Mouse (Mus musculus): ENCODE data around the gene Gm20075.
A peak's percentile ranks its signal among the peaks of the same experiment; 100 is the strongest.
"Not testable (repeated sequence)": the region's sequence is repeated elsewhere in the genome, so short reads cannot be mapped to it uniquely, and the experiment has no call there.

Gm20075 gene

DNA sequence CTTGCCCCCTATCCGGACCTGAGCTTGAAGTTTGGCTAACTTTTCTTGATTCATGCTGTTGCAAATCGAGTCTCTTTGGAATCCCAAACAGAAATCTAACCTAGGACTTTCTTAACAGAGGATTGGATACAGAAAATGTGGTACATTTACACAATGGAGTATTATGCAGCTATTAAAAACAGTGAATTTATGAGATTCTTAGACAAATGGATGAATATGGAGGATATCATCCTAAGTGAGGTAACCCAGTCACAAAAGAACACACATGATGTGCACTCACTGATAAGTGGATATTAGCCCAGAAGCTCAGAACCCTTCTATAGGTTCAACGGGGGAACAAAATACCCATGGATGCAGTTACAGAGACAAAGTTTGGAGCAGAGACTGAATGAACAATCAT is at the start of gene Gm20075:
Gene Gm20075, minus strand, starts transcription at position 101 of the 400 bp plus-strand sequence.
- DNase-seq: not testable (repeated sequence)

DNA sequence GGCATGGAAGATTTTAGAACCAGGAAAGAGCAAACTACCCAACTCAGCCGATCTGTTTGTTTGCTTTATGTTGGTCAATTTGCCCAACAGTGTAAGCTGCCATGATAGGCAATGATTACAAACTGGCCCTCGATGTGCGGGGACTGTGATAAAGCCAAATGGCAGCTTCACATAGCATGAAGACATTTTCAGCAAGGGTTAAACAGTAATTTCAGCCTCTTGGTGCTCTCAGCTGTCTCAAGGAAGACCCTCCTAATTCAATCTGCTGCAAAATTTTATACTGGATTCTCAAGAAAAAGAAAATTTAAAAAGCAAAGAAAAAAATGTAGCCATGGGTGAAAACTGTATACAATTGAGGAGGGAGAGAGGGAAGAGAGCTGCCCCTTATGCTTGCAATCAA is 47.9 kb upstream of the Gm20075 start:
- DNase-seq: peak; percentile 54

- no peak for DNase-seq
These were observed 45.5 kb upstream of the Gm20075 start for GRCm38 (mm10) chr13:96126669-96127068.

DNA sequence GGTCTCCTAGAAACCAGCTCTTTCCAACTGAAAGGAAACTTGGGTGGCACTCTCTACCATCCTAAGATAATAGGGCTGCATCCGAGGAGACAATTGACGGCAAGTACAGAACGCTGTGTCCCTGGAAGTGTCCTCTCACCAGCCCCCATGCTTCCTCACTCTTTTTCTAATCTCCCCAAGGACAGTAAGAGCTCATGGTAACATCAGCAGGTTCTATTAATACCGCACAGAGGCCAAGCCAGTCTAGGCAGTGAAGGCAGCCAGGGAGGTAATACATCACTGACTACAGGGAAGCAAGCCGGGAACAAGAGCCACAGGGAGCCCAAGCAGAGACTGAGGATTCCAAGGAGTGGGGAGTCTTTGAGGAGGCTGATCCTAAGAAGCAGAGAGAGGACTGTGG is 43.8 kb upstream of the Gm20075 start:
- no peak for DNase-seq

DNA sequence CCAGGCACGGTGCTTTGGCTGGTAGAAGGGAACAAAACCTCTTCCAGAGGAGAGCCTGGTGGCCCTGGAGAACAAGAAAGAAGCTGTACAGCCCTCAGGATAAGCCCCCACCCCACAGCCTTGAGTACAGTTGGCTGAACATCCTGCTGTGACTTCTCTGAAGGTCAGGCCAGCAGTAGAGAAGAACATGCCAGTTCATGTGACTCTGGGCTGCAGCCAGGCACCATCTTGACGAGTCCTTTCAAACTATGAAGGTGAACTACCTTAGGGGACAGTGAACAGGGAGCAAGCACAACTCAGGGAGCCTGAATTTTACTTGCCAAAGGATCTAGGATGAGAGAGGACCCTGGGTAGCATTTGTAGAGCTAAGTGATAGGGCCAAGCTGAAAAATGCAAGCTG is 31.5 kb upstream of the Gm20075 start:
- peak; percentile 93 for DNase-seq

DNA sequence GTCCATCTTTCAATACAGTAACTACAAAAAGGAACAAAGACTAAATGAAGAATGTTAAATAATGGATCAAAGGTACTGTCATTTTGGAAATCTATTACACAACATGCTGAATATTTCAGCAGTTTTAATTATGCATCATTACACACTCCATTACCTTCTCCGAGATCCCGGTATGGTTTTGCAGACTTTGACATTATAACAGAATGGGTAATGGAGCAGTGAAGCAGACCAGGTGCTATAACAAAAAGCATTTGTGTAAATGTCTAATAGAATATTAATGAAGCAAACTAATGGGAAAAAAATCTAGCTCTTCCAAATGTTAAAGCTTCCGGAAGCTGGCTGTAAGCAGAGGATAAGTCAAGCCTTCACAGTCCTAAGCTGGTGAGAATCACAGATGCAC is 29.6 kb upstream of the Gm20075 start:
- DNase-seq: no peak

DNA sequence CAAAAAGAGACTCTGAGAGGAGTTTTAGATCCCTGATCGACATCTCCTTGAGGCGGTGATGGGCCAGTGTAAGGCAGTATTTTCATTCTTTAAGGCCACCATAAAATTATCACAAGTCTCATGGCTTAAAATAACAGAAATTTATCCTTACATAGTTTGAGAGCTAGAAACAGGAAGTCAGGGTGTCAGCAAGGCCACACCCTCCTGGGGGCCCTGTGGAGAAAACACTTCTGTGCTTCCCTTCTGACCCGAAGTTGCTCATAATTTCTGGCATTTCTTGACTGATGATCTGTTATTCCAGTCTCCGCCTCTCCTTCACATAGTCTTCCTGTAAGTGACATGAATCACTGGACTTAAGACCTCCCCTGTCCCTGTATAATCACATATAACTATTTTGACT is 25.2 kb upstream of the Gm20075 start:
- no peak for DNase-seq

- DNase-seq: no peak
These were observed 9.8 kb upstream of the Gm20075 start for GRCm38 (mm10) chr13:96090929-96091328.

DNA sequence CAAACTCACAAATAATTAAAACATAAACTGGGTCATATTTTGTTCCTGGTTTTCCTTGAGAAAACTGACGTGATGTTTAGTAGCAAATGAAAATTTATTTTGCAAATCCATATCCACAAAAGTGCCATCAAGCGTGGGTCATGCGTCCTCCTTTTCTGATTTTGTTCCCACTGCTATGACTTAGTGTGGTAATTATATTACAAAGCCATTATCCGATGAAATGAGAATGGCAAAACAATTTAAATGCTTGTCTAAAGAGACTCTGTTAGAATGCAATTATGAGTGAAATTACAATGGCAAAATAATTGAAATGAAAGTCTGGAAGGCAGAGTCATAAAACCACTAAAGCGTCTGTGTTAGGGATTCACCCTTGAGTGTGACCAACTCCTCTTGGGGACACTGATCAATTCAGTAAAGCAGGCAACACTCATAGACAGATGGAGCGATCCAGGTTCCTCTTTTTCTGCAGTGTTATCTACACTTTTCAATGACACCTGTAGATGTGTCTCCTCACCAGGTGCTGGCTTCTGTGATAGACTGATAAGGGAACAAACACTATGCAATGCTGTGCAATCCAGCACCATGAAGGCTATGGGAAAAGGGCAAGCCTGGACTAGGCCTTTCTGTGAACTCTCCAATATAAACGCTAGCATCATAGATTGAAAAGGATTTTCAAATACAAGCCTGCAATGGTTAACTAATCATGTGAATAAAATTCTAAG is 4.6 kb upstream of the Gm20075 start:
- no peak for DNase-seq

DNA sequence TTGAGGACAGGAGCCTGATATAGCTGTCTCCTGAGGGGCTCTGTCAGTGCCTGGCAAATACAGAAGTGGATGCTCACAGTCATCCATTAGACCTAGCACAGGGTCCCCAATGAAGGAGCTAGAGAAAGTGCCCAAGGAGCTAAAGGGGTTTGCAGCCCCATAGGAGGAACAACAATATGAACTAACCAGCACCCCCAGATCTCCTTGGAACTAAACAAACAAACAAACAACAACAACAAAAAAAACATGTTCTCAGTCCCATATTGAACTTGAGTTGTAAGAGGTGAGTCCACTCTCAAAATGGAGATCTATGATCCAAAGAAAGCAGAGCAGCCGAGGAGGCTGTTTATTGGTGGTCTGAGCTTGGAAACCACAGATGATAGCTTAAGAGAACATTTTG is 578 bp upstream of the Gm20075 start, which contains the start of gene Gm17190:
Gene Gm17190, plus strand, starts transcription at position 301 of the 400 bp plus-strand sequence.
- not testable (repeated sequence) for DNase-seq

DNA sequence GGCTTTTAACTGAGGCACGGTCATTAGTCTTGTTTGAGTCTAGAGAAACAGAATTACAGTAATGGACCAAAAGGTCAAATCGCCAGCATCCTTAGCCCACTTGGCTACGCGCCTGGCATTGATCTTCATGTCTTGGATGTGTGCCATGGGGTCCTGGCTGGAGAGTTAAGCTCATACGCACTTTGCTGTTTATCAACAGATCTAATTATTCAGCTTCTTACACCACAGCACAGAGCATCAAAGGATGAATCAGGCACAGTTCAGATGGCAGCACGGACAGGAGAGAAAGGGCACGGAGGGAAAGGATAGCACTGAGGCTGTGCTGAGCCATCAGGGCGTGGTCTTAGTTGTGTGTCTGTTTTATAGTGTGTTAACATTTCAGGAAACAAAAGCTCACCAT is 7.6 kb downstream of the Gm20075 start:
- no peak for DNase-seq

DNA sequence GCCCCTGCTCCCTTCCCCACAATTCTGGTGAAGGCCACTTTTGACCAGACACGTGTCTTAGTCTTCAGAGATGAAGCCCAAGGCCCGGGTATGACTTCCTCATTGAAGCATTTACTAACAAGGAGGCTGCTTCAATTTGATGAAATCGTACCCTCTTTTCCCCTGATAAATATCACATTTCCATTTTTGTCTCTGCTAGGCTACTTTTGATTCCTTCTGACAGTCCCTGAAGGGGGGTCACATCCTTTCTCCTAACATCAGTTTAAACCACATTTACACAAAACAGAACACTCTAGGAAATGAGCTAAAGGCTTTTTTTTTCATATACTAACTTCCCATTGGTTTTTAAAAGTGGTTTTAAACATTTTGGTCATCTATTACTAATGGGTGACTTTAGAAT is 28.4 kb downstream of the Gm20075 start:
- DNase-seq: peak; percentile 27

- DNase-seq: peak; percentile 42
These were observed 35.8 kb downstream of the Gm20075 start for GRCm38 (mm10) chr13:96045396-96045795.

DNA sequence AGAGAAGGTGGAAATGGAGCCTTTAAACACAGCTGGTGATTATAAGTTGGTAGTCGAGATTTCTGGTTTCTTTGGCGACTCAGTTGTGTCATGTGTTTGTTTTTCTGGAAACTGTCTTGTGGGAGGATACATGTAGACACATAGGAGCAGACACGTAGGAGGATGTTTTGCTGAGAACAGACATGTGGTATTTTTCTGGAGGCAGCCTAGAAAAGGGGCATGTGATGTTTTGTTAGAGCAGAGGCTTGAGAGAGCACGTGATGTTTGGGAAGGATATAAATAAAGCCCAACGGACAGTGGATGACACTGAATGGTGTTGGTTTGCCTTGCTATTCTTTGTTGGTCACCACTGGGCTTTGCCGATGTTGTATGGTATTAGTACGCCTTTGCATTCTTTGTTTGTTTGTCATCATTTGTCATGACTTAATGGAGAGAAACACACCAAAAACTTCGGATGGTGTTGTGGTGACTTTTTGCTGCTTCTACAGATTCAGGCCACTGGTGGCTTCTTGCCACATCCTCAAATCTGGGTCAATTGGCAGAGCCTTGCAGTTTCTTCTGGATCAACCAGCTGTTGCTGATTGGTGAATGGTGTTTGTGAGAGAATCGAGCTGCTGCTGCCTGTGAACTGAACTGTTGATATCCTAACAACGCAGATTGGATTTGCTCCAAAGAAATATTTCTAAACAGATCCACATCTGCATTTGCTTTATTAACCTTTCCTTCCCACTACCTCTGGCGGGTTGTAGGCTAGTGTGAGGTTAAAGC is 40.7 kb downstream of the Gm20075 start:
- DNase-seq: peak; percentile 40

DNA sequence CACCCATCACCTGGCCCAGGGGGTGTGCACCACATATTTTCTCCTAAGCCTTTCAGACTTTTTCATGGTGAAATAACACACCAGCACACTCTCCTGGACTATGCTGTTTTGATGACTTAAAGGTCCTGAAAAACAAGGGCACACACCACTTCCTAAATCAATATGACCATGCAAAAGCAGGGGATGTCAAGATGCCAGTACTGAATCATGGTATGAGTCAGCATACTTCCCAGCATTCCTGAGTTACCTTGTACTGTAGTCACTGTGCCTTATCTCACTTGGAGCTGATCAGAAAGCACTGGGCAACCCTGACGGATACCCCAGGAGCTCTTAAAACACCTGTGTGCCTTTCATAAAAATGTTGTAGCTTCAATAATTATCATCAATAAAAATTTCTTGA is 41.6 kb downstream of the Gm20075 start:
- DNase-seq: no peak

DNA sequence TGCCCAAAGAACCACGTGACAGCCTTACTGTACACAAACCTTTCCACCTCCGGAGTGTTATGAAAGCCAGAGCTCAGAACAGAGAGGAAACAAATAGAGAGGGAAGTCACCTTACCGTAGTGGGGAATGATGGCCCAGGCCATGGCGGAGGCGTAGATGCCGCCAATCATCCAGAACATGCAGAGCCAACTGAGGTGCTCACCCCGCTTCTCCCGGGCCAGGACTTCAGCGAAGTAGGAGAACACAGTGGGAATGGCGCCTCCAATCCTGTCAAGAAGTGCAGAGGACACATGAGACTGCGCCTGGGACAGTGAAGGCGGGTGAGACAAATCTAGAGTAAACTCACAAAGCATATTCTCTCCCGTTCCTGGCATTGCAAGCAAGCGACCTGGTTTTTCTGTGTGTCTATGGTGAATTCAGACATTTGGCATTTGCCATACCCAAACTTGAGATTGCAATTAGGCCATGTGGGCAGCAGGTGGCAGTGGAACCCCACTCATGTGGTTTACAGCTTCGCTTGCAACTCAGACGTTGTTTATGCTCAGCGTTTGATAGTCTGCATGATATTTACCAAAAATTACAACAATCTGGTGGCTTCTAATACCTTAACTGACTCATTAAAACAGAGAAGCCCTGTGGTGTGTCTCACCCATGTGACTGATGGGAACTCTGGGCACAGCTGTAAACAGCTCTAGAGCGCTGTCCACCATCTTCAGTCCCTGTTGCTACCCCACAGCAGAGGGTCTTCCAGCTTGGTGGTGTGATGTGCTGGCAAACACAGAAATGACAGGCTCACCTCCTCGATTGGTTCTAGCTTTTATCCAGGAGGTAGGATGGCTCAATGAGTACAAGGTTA is 50.6 kb downstream of the Gm20075 start:
- DNase-seq: peak; percentile 78
